Mouse (Mus musculus): ENCODE results near the gene Akr1c21.
"Not testable (repeated sequence)": the region's sequence is repeated elsewhere in the genome, so short reads cannot be mapped to it uniquely, and the experiment has no call there.

The Akr1c21 gene

DNA sequence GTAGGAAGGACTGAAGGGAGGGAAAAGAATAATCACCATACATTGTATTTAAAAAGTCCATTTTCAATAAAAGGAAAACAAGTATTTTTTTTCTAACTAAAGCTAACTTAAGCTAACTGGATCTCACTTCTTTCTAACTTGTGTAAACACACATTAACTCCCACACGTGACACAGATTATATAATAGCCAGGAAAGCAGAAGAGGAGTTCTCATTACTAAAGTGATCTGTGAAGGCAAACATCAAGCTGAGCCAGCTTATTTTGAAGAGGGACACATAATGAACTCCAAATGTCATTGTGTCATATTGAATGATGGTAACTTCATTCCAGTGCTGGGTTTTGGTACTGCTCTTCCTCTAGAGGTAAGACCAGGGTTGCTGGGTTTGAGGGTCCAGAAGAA lies at the start of gene Akr1c21:
Gene Akr1c21, plus strand, starts transcription at position 205 of the 400 bp plus-strand sequence.
- no peak for DNase-seq (ENCODE audit: low read depth, low spot score)

DNA sequence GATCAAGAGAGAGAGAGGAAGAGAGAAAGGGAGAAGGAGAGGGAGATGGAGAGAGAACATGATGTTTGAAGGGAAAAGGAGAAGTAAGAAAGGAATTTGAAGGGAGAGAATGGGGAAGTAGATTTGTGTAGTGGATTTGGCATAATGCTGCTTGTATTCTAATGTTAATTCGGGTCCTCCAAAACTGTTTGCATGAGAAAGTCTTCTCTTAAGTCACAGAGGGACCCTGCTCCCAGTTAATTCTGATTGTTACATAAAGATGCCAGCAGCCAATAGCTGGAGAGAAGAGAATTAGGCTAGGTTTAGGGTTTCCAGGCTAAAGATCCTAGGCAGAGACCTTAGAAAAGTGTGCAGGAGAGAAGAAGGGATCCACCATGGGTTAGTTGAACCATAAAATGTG lies 14.7 kb upstream of the Akr1c21 start:
- DNase-seq (ENCODE audit: low read depth, low spot score): no peak

DNA sequence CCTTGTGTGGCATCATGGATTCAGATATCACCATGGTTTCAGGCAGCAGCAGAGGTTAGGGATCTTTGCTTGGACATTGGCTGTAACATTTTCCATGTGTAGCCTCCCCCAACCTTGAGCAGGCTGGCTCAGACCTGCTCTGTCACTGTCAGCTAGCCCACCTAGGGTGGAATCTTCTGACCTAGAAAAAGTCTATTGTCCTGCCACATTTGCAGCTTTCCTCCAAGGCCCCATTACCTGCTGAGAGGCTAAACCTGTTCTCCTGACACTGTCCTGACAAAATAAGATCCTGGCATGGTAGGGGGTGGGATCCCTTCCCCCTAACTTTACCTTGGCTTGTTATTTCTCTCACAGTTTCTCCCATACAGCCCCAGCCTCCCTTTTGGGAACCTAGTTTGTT lies 13.4 kb upstream of the Akr1c21 start:
- DNase-seq (ENCODE audit: low read depth, low spot score): no peak

DNA sequence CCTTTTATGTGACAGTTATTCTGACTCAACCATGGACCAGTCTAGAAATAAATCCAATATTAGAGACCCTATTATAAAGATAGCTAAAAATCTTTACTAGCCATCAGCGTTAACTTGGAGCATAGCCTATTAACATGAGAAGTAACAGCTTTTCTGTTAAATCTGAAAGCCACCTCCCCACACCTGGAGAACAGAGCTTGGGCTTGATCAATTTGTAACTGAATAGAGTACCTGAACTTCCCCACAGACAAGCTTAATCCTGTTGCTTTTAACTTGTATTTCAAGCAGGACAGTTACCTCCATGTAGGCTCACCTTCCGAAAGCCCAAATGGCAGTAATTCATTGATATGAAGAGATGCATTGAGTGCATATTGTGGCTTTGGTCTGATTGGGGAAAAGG lies 7.9 kb upstream of the Akr1c21 start:
- DNase-seq (ENCODE audit: low read depth, low spot score): no peak

DNA sequence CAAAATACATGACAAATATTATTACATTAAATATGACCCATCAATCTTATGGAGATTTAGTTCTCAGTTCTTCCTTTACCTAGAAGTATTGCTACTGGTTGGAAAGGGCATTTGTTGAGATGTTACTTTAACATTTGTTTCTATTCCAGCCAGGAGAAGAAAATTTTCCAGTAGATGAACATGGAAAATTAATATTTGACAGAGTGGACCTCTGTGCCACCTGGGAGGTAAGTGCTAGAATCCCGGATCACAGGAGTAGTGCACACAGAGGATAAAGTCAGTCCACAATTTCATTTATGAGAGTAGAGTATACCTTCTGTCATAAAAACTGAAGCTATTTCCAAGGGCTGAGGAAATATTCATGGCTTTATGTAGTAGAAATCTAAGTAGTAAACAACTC lies 3.0 kb downstream of the Akr1c21 start:
- DNase-seq (ENCODE audit: low read depth, low spot score): no peak

DNA sequence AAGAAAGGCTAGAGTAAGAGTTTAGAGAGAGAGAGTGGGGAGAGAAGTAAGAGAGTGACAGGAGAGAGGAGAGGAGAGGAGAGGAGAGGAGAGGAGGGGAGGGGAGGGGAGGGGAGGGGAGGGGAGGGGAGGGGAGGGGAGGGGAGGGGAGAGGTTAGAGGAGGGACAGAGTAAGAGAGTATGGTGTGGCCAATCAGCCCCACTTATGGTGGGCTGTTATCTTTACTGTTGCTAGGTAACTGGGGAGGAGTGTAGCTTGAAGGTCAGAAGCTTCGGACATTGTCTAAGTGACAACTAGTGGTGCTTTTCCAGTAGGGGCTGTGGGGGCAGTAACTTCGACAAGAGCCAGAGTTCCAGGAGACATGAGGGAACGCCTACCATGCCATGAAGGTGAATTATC lies 29.6 kb downstream of the Akr1c21 start:
- not testable (repeated sequence) for DNase-seq (ENCODE audit: low read depth, low spot score)

DNA sequence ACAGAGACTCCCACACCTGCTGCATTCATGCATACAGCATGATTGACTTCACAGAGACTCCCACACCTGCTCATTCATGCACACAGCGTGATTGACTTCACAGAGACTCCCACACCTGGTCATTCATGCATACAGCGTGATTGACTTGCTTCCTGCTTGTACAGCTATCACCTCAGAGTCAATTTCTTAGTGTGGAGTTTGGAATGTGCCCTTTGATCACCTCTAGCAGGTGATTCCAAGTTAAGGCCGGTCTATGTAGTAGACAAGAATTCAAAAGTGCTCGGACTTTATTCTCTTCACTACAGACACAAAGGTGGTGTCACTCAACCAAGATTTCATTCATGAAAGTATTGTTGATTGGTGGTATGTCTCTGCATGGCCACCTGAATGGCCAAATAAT lies 32.9 kb downstream of the Akr1c21 start:
- DNase-seq (ENCODE audit: low read depth, low spot score): no peak

DNA sequence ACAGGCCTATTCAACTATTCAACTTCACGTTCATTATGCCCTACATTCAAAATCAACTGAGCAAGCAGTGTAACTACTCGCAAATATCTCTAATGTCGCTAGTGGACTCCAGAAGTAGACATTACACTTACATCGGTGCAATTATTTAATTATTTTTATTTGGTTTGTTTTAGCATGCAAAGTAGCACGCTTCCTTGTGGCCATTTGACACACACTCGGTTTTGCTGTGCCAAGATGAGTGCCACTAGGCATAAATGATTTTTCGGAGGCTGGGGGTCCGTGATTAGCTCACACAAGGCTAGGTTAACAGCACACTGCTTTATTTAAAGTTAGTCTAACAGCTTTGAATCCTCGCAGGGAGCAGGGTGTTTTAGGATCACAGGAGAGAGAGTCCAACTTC lies 34.7 kb downstream of the Akr1c21 start:
- DNase-seq (ENCODE audit: low read depth, low spot score): peak; percentile 9

DNA sequence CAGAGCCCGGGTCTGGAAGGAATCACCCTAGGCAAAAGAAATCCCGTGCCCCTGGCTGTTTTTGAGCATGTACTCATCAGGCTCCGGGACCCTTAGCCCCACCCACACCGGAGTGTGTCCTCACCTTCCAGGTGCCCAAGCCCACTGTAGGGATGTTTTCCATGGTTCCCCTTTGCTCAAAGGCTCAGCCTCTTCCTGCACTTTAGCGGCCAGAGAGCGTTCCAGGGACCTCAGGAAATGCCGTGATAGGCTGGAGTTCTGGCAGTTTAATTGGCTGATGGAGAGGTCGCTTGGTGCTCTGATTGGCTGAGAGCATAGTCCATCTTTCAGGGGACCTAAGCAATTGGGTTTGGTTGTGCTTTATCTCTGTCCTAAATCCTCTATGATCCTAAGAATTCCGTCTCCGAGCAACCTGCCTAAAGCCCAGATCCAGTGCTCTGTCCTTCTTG lies 35.1 kb downstream of the Akr1c21 start, which contains the start of gene Akr1e1:
Gene Akr1e1, minus strand, starts transcription at position 214 of the 449 bp plus-strand sequence.
- peak; percentile 98 for DNase-seq (ENCODE audit: low read depth, low spot score)

DNA sequence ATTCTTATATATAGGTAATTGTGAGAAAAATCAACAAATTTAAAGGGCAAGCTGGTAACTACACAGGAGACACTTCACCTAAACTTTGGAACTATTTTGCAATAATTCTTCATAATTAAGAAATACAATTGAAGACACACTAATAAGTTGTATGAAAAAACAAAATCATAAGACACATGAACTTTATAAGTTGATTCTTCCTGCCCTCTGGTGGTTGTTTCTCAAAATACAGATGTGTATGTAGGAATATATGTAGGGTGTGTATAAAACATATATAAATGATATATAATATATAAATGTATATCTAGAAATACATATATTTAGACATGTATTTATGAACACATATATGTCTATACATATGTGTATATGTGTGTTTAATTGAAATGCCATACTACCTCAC lies 37.0 kb downstream of the Akr1c21 start:
- DNase-seq (ENCODE audit: low read depth, low spot score): peak; percentile 27
